Mouse (Mus musculus) CH12.LX (cell line): ENCODE measurements at regions not wholly inside any gene's neighbourhood (a gene's known extent, or its start where the extent isn't known, plus 50 kb on each side); places are given as distances from the start of the nearest gene placed in this dataset.

ENCODE experiments used
- DNase-seq: peaks from one replicate; pipeline ENCODE4 v3.0.0-alpha.2; 2013; ENCODE audit errors: extremely low read depth
- H3K27ac ChIP-seq: 2 replicates; pipeline ENCODE4 v1.5.1; 2012; ENCODE audit warnings: low read depth, mild to moderate bottlenecking, control low read depth, moderate library complexity; ENCODE audit not compliant: insufficient read depth
- H3K27me3 ChIP-seq: replicated peaks from 2 replicates; pipeline ENCODE3; 2012; ENCODE audit warnings: inconsistent platforms
- H3K36me3 ChIP-seq, 2 experiments: replicated peaks in 1 of 2; 2 replicates each; pipeline versions ENCODE3 to v1.6.1; 2012; ENCODE audit warnings: inconsistent platforms in 1 of 2, low read length in 1 of 2, mild to moderate bottlenecking in 1 of 2, mixed read lengths in 1 of 2, moderate library complexity in 1 of 2; ENCODE audit not compliant: control insufficient read depth in 1 of 2, insufficient read depth in 1 of 2
- H3K4me1 ChIP-seq, 2 experiments: 2 replicates each; pipeline ENCODE4 v1.6.1; 2012; ENCODE audit warnings: inconsistent platforms in 1 of 2, moderate library complexity in 1 of 2; ENCODE audit not compliant: insufficient read depth in 2 of 2, control insufficient read depth in 1 of 2
- H3K4me2 ChIP-seq: 2 replicates; pipeline ENCODE4 v1.6.1; 2012; ENCODE audit warnings: low read depth, mild to moderate bottlenecking, control low read depth; ENCODE audit not compliant: poor library complexity, insufficient read depth, severe bottlenecking
- H3K4me3 ChIP-seq, 3 experiments: fragments of 150-350 bp in 1 of 3; sonication (generic) in 1 of 3; replicated peaks in 1 of 3; 2 replicates each; pipeline versions ENCODE3 to v1.5.1; 2011 to 2012; ENCODE audit warnings: low read depth in 2 of 3, low read length in 2 of 3, mild to moderate bottlenecking in 2 of 3, moderate library complexity in 2 of 3, control low read depth in 1 of 3, improper control_type of control experiment in 1 of 3, inconsistent platforms in 1 of 3, mixed read lengths in 1 of 3; ENCODE audit not compliant: poor library complexity in 1 of 3
- H3K79me2 ChIP-seq: replicated peaks from 2 replicates; pipeline ENCODE4 v1.6.1; 2012; ENCODE audit warnings: mild to moderate bottlenecking, moderate library complexity; ENCODE audit not compliant: control insufficient read depth, poor library complexity, insufficient read depth, severe bottlenecking; ENCODE audit errors: extremely low read depth
- H3K9ac ChIP-seq: 2 replicates; pipeline ENCODE4 v1.6.1; 2012; ENCODE audit warnings: low read depth, mild to moderate bottlenecking, control low read depth, moderate library complexity; ENCODE audit not compliant: insufficient read depth
- H3K9me3 ChIP-seq: replicated peaks from 2 replicates; pipeline ENCODE3; 2012; ENCODE audit warnings: low read length, inconsistent platforms, mixed read lengths
- CHD1 ChIP-seq: IDR thresholded peaks from 2 replicates; pipeline ENCODE4 v1.6.1; 2012; ENCODE audit warnings: low read depth, low read length, improper control_type of control experiment, inconsistent platforms
- CTCF ChIP-seq, 2 experiments: IDR thresholded peaks in 1 of 2; conservative IDR thresholded peaks in 1 of 2; 2 replicates each; pipeline ENCODE4 v1.5.1; 2011 to 2012; ENCODE audit warnings: low read depth in 2 of 2, low read length in 2 of 2, improper control_type of control experiment in 1 of 2, inconsistent platforms in 1 of 2, mild to moderate bottlenecking in 1 of 2, moderate library complexity in 1 of 2
- EP300 ChIP-seq: IDR thresholded peaks from 2 replicates; pipeline ENCODE4 v1.6.1; 2011; ENCODE audit warnings: low read length, improper control_type of control experiment
- ETS1 ChIP-seq: conservative IDR thresholded peaks from 2 replicates; pipeline ENCODE4 v1.6.1; 2012; ENCODE audit warnings: low read depth, mild to moderate bottlenecking, inconsistent platforms, low read length, improper control_type of control experiment, moderate library complexity
- JUN ChIP-seq: IDR thresholded peaks from 2 replicates; pipeline ENCODE4 v1.6.1; 2011; ENCODE audit warnings: low read depth, mild to moderate bottlenecking, low read length, improper control_type of control experiment, moderate library complexity; ENCODE audit not compliant: insufficient read depth
- JUND ChIP-seq: conservative IDR thresholded peaks from 2 replicates; pipeline ENCODE4 v1.6.1; 2011; ENCODE audit warnings: low read depth, low read length, improper control_type of control experiment
- KAT2A ChIP-seq: IDR thresholded peaks from 2 replicates; pipeline ENCODE4 v1.6.1; 2012; ENCODE audit warnings: low read length, improper control_type of control experiment, inconsistent platforms; ENCODE audit not compliant: insufficient replicate concordance
- MAFK ChIP-seq: IDR thresholded peaks from 2 replicates; pipeline ENCODE4 v1.6.1; 2011; ENCODE audit warnings: low read length, improper control_type of control experiment; ENCODE audit not compliant: insufficient replicate concordance
- MAZ ChIP-seq: IDR thresholded peaks from 2 replicates; pipeline ENCODE4 v1.6.1; 2012; ENCODE audit warnings: low read depth, mild to moderate bottlenecking, inconsistent platforms, low read length, improper control_type of control experiment, moderate library complexity
- MXI1 ChIP-seq: IDR thresholded peaks from 2 replicates; pipeline ENCODE4 v1.6.1; 2011; ENCODE audit warnings: mild to moderate bottlenecking, low read depth, low read length, improper control_type of control experiment
- NELFE ChIP-seq: IDR thresholded peaks from 2 replicates; pipeline ENCODE4 v1.6.1; 2011; ENCODE audit warnings: low read depth, low read length, improper control_type of control experiment
- NRF1 ChIP-seq: IDR thresholded peaks from 2 replicates; pipeline ENCODE4 v1.6.1; 2014; ENCODE audit warnings: low read depth, mild to moderate bottlenecking, inconsistent platforms, low read length, improper control_type of control experiment, moderate library complexity
- SMC3 ChIP-seq: IDR thresholded peaks from 2 replicates; pipeline ENCODE4 v1.6.1; 2011; ENCODE audit warnings: low read depth, low read length, improper control_type of control experiment
- TBP ChIP-seq: conservative IDR thresholded peaks from 2 replicates; pipeline ENCODE4 v1.6.1; 2011; ENCODE audit warnings: low read depth, low read length, improper control_type of control experiment
- UBTF ChIP-seq: IDR thresholded peaks from 2 replicates; pipeline ENCODE4 v1.6.1; 2012; ENCODE audit warnings: low read depth, mild to moderate bottlenecking, inconsistent platforms, low read length, improper control_type of control experiment, moderate library complexity
- USF2 ChIP-seq: conservative IDR thresholded peaks from 2 replicates; pipeline ENCODE4 v1.6.1; 2011; ENCODE audit warnings: low read depth, low read length, improper control_type of control experiment
- dilution Hi-C: fragments of 300-500 bp; cut with MboI; formaldehyde crosslinking; loops from 2 replicates; pipeline ENCODE4 v1.14.3; 2020; ENCODE audit warnings: low sequenced_read_pairs; ENCODE audit not compliant: extremely low pct_unique_long_range_greater_than_20kb, extremely low pct_ligation_motif_present
- in situ Hi-C: fragments of 300-500 bp; cut with MboI; formaldehyde crosslinking; loops from 3 replicates; pipeline ENCODE4 v1.14.3; 2019; ENCODE audit warnings: low sequenced_read_pairs, low pct_ligation_motif_present, low pct_unique_long_range_greater_than_20kb, mixed read lengths

DNA sequence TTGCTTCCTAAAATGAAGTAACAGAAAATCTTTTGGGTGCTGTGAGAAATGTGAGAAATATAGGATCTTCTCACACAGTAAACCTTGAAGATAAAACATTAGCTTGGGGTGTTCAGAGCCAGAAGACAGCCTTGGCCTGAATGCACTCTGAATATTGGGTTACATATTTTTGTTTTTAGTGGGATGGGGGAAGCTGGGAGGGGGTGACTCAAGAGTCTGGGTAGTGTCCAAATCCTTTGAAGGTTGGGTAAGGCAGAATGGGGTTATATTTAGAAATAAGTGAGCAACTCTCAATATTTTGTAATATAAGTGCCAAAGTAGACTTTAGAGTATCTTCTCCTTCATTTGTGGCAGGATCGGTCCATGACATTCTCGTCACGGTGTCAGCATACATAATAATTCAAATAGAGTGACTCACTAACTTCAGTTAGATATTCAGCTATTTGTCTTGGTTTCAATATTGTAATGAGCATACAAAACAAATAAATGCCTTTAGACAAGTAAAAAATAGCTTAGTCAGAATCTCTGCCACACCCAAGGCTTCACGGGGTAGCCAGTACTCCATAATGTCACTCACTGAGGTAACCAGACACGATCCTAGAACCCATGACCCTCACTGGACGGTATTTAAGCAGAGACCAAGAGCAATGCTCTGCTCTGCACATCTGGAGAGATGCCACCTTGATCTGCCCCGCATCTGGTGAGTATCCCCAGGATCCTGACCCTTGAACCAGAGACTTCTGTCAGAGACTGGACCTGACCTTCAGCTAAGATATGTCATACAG lies 209.9 kb upstream of the Map3k1 start:
- TF ChIP-seq MAZ (no peak), KAT2A (no peak), CHD1 (no peak), CTCF (conservative IDR thresholded peaks at IDR 0.05 in 1 of 2, IDR thresholded peaks at IDR 0.05 in 1 of 2; ENCODE audit: low read depth in 2 of 2, low read length in 2 of 2) (no peak), MXI1 (no peak), UBTF (no peak), EP300 (no peak), TBP (no peak)
- Histone ChIP-seq H3K9ac (no peak overlapping the region), H3K36me3 (no peaks in the 10 kb centered on the region), H3K4me3 (no peak overlapping the region), H3K4me2 (no peak overlapping the region), H3K27ac (no peak overlapping the region), H3K27me3 (no peaks in the 10 kb centered on the region), H3K9me3 (peaks cover 9% of the 10 kb centered on the region), H3K79me2 (no peaks in the 10 kb centered on the region), H3K4me1 (peaks cover 0 to 12% of the 10 kb centered on the region in 2 experiments; a peak in 2 of 4 replicates)
- dilution Hi-C loops, result no loop called here
- no peak for DNase-seq
- in situ Hi-C loops, result no loop called here

DNA sequence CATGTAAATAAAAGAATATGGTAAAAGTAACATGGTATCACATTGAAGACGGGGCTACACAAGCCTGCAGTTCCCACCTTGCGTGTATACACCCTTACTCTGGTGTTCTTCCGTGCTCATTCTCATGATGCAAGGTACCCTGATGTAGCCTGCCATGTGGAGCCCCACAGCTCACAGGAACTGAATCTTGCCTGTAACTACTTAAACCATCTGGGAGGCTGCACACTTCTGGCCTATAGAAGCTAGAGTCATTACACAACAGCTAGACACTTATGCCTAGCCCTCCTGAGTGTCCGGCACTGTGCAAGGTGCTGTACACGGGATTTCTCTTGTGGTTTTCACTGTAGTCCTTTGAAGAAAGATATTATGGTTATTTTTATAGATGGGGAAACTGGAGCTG lies 210.8 kb upstream of the Map3k1 start:
- Histone ChIP-seq H3K27ac (no peak overlapping the region), H3K9me3 (peaks cover 5% of the 10 kb centered on the region), H3K27me3 (no peaks in the 10 kb centered on the region), H3K4me3 (no peak overlapping the region), H3K4me1 (peaks cover 0 to 12% of the 10 kb centered on the region in 2 experiments; a peak in 2 of 4 replicates), H3K9ac (no peak overlapping the region), H3K36me3 (no peaks in the 10 kb centered on the region), H3K4me2 (no peak overlapping the region), H3K79me2 (no peaks in the 10 kb centered on the region)
- TF ChIP-seq UBTF, result no peak
- in situ Hi-C loops, result no loop called here
- DNase-seq, result no peak
- dilution Hi-C loops, result no loop called here

DNA sequence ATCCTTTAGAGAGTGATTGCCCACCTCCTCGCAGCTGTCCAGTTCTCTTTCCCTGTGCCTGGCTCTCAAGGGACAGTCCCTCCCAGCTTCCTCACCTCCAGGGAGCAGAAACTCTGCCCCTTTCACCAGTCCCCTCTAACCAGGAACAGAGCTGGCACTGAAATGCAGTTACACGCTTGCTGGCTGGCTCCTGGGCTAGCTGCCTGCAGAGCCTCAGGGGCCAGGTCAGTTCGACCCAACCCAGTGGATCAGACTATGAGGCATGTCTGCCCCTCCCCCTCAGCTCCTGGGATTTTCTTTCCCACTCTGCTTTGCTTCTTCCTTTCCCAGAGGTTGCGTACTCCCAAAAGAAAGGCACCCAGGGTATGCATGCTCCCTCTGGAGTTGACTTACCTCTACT lies 214.4 kb upstream of the Map3k1 start:
- H3K4me2 ChIP-seq, result no peak overlapping the region
- H3K4me3 ChIP-seq, result no peak overlapping the region
- TF ChIP-seq JUN (no peak), ETS1 (no peak), MAZ (no peak), JUND (no peak), MAFK (no peak), NRF1 (no peak), USF2 (no peak), SMC3 (no peak), CHD1 (no peak), NELFE (no peak)
- no peak overlapping the region for H3K9ac ChIP-seq
- no peak for DNase-seq
- H3K9me3 ChIP-seq, result no peaks in the 10 kb centered on the region
- no peaks in the 10 kb centered on the region for H3K27me3 ChIP-seq
- dilution Hi-C loops, result no loop called here
- in situ Hi-C loops, result no loop called here
- H3K4me1 ChIP-seq, result peaks cover 0 to 14% of the 10 kb centered on the region in 2 experiments; a peak in 2 of 4 replicates
- no peaks in the 10 kb centered on the region for H3K79me2 ChIP-seq
- H3K27ac ChIP-seq, result no peak overlapping the region
- no peaks in the 10 kb centered on the region for H3K36me3 ChIP-seq
